Mouse (Mus musculus) erythroblast, embryonic 14.5 days (primary cell): Measurements from ENCODE around the gene Ost4.

Source experiments
- GATA1 ChIP-seq: IDR thresholded peaks from 2 replicates; pipeline ENCODE4 v1.6.1; 2012; ENCODE audit warnings: low read length, inconsistent platforms, mixed read lengths
- TAL1 ChIP-seq: IDR thresholded peaks from 3 replicates; pipeline ENCODE4 v1.6.1; 2012; ENCODE audit warnings: low read length, inconsistent platforms, mixed read lengths

DNA sequence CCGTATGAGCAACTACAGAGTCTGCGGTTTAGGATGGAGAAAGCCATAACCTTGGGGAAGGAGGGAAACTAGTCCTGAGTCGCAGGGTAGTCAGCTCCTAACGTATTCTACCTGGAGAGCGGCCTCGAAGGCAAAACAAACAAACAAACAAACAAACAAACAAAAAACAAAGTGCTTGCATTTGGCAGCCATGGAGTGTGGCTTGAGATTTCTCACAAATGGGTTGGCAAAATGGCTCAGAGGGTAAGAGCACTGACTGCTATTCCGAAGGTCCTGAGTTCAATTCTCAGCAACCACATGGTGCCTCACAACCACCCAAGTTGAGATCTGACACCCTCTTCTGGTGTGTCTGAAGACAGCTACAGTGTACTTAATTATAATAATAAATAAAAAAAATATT, 2.3 kb upstream of the Ost4 start:
- no peak for TF ChIP-seq TAL1
- no peak for TF ChIP-seq GATA1
